Mouse (Mus musculus): ENCODE measurements around the gene Trip4.
"Not testable (repeated sequence)": the region's sequence is repeated elsewhere in the genome, so short reads cannot be mapped to it uniquely, and the experiment has no call there.

The Trip4 gene

DNA sequence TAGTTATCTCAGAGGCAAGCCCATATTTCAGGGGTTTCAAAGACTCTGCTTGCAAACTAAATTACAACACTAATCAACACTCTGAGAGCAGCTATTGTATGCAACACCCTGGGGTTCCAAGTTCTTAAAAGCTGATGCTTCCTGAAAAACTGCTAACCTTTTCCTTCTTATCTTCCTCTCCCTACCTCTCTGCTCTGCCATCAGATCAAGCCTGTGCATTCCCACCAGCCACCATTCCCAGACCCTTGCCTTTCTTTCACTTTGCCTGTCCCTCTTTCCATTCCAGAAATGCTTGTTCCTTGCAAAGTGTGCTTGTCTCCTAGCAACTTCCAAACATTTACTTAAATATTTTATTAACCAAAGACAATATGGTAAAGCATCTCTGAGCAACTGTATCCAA lies 116.7 kb downstream of the Trip4 start:
- DNase-seq: no peak

DNA sequence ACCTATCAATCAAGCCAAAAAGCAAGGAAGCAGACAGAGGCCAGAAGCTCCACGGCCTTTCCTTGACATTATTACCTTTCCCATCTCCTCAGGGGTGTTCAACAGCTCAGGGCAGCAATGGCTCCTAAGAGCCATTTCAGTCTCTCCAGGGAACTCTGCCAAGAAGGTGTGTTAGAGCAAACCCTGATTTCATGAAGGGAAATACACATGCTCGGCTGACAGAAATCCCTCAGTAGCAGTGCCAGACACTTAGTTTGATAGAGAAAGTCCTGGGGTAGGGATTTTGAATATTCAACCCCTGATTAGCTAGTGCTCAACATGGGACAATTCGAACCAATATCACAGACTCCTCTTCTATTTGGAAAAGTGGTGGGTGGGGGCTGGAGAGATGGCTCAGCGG lies 117.5 kb downstream of the Trip4 start:
- no peak for DNase-seq

DNA sequence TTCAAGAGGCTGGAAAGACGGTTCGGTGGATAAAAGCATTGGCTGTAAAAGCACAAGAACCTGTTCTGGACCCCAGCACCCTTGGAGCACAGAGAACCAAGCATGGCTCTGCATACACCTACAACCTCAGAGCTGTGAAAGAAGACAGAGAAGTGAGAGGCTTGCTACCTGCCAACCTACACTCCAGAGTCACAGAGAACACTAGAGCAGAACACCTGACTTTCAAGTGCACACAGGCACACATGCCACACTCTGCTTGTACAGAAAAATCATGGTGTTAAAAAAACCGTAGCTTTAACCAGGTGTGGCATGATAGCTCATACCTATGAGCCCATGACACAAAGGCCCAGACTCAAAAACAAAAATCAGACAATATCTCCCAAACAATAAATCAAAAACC lies 118.8 kb downstream of the Trip4 start:
- no peak for DNase-seq

DNA sequence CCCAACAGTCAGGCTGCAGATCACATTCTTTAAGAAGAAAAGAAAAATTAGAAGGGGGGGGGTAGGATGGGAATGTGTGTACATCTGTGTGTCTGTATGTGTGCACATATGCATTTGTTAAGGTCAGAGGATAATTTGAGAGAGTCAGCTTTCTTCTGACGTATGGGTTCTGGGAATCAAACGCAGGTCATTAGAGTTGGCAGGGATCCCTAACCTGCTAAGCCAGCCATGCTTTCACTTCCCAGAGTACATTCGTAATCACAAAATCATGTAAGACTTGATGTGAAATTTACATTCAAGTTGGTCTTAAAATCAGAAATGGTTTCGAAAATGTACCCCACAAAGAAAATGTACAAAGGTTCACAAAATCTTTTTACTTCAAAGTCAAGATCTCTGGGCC lies 120.0 kb downstream of the Trip4 start:
- DNase-seq: no peak

DNA sequence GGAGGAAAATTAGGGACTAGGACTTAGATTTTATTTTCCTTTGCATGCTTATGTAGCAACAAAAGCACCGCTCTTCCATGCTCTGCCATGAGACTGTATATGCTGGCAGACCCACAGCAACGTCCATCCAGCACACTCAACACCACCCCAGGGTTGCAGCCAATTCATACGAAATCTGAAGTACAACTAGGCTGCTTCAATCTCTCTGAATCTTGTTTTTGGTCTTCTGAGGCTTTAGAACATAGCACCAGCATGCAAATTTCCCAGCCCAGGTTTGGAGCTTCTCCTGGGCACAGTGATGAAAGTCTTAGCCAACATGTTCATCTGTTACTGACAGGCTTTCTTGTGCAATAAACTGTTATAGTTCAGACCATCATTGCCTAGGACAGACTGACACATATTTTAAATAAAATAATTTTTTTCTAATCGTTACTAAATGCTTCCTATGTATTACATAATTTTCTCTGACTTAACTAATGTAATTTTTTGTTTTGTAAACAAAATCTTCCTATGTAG lies 120.7 kb downstream of the Trip4 start:
- DNase-seq: no peak

DNA sequence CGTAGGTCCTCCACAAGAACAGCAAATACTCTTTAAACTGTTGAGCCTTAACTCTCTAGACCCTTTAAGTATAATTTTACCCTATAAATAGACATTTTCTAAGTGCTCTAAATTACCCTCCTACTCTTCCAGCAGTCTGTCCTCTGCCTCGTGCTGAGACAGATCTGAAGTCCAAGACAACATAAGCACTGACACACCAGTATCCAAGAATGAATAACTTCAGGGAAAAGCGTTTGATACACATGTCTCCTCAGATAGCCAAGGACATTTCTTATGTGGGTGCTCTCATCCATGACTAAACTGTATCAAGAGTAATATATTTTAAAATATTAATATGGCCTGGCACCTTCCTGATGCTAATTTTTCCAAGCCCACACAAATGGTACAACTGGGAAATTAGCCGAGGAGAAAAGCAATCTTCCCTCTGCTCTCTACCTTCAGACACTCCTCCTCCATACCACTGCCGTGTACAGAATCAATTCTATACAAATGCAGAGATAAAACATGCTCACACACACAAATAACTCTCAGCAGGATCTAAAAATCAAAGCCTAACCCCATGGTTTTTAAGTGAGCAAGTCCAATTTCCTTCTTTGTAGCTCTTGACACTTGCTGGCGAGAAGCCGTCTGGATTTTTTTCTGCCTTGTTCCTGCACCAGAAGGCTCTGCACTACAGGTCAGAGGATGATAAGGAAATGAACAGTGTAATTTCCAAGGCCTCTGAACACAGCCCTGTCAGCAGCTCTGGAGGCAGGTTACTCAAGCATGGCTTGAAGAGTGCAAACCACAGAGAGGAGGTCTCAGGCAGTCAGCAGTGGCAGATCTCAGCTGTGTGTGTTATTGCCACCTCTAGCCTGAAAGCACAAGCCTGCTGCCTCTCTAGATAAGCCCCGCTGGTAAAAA lies 121.5 kb downstream of the Trip4 start:
- peak; percentile 30 for DNase-seq

DNA sequence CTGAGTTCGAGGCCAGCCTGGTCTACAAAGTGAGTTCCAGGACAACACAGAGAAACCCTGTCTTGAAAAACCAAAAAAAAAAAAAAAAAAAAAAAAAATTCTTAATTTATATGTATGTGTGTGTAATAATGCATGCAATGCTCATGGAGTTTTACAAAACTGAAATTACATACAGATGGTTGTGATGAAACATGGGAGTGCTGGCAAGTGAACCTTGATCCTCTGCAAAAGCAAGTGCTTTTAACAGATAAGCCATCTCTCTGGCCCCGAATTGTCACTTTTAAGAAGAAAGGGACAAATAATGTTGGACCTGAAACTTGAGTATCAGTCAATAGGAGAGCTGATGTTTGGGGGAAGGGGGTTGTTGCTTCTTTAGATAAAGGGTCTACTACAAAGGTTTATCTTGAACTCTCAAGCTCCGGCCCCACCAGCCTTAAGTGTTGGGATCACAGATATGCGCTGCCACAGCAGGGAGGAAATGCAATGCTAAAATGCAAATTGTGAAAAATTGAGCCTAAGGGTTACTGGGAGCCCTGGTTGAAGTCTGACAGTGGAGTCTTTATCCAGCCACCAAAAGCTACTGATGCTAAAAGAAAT lies 122.7 kb downstream of the Trip4 start:
- DNase-seq: no peak

DNA sequence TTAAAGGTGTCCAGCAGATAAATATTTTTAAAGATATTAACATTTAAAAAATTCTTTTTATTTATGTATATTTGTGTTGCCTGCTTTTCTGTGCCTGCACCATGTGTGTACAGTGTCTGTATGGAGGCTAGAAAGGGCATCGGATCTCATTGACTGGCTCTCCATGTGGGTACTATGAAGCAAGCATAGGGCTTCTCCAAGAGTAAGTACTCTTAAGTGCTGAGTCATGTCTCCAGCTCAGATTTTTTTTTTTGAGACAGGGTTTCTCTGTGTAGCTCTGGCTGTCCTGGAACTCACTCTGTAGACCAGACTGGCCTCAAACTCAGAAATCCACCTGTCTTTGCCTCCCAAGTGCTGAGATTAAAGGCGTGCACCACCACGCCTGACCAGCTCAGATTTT lies 129.0 kb downstream of the Trip4 start:
- DNase-seq: not testable (repeated sequence)

Data from embryo, embryonic 11 days (tissue).